Mouse (Mus musculus): ENCODE results near the gene Gm20696.
A peak's percentile ranks its signal among the peaks of the same experiment; 100 is the strongest.

Gm20696 gene

DNA sequence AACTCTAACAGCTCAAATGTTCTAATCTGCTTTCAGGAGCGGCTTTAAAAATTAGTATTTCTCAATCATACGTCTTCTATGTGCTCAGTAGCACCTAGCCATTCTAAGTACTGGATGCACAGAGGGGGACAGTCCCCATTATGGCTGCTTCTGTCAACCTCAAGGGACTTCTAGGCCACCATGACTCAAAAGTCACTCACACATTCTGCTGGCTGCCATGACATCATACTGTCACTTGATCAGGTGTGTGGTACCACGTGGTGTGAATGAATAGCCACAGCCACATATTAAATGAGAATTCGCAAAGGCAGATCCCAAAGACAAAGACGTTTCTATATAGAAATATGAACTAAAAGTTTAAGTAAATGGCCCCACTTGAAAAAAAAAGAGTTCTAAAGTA lies 391.9 kb downstream of the Gm20696 start:
- DNase-seq = no peak

DNA sequence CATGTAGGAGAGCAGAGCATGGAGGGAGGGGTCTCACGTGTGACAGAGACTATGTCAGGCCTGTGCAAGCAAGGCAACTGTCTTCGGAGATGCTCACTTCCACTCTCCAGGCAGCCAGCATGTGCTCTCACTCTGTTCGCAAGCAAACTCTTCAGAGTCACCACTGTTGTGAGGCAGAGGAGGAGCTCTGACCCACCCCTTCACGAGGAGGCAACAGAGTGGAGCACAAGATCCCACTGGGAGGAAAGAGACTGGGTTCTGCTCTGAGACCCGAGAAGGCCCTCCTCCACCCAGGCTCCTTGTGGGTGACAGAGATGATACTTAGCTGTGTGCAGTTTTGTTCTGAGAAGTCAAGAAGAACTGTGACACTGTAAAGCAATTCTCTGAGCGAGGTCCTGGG lies 392.4 kb downstream of the Gm20696 start:
- no peak for DNase-seq

DNA sequence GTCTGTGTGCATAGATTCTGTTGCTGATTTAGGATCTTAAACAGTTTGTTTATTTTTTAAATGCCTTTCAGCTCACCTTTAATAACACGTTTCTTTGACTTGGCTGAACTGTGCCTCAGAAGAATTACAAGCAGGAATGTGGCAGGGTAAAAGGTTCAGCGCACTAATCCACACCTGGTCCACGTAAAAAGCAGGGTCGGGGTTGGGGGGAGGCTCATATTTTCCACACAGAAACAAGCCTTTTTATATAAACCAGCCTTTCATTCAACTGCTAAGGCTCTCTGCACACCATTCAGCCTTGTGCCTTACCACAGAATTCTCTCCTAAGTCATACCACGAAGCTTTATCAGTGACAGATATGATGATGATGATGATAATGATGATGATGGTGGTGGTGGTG lies 393.4 kb downstream of the Gm20696 start:
- DNase-seq = no peak

GRCm38 (mm10) chr6:99272174-99272573 lies 394.4 kb downstream of the Gm20696 start:
- DNase-seq = no peak

DNA sequence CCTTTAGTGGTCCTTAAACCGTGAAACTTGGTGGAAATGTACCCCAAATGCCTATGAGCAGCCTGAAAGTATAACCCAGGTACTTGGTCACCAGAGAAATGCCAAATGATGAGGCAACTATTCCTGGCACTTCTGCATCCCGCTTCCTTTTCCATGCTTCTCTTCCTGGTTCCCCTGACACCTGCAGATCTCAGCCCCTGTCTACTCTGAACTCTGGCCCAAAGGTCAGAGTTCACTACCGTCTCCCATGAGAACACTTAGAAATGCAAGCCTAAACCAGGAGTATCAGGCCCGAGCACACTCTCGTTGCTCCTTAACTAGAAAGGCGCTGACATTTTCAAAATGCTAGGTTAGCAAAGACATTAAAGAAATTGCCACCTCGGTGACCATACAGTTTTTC lies 394.9 kb downstream of the Gm20696 start:
- DNase-seq = no peak

- no peak for DNase-seq
Measured at GRCm38 (mm10) chr6:99269921-99270320, 396.7 kb downstream of the Gm20696 start.

DNA sequence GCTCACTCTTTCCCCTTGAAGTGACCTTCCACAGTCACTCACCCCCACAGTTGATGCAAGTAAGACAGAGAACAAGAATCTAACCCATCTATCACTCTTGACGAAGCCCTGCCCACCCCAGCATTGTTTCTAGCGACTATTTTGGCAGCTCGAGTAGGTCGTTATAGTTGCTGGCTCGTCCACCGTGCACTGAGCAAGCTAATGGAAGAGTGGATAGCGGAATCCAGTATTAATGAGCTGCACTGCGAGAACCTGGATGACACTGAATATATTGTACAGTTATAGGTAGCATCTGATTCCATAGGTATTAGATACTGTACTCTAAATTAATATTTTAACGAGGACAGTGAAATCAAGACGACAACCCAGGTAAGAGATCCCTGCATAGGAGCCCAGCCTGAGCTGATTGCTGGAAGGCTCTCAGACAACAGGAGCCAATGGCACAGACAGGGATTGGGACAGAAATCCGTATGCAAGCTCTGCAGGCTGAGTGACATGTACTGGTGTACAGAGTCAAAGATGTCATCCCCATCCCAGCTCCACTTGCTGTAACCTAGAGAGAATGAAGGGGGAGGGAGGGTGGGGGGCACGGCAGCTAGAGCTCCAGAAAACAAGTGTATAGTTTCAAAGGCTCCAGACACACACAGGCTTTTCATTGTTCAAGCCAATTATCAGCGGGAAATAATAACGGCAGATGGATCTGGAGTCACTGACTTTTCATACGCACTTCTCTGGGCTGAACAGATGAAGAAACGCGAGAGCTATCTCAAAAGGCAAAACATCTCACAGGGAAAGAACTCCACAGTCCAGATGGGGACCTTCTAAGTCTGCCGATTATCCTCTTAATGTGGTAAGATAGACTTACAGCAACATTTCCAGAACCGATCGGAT lies 398.2 kb downstream of the Gm20696 start:
- peak; percentile 17 for DNase-seq

GRCm38 (mm10) chr6:99265945-99266656 lies 400.5 kb downstream of the Gm20696 start:
- DNase-seq = no peak

DNA sequence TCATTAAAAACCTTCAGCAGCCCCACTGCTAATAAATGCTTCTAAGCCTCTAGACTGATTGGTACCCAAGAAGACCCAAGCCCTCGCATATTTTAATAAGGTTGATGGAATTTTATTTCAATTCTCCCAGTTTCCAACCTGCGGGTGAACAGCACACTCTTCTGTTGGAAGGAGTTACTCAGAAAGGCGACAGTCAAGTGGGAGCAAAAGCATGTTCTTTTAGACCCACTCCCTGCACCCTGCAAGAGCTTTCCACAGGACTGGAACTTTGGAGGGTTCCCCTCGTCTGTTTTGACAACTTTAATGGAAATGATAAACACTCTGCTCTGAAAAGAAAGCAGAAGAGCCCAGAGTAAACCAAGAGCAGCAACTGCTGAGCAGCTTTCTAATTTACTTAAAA lies 401.4 kb downstream of the Gm20696 start:
- no peak for DNase-seq

GRCm38 (mm10) chr6:99264192-99265093 lies 402.2 kb downstream of the Gm20696 start:
- no peak for DNase-seq

DNA sequence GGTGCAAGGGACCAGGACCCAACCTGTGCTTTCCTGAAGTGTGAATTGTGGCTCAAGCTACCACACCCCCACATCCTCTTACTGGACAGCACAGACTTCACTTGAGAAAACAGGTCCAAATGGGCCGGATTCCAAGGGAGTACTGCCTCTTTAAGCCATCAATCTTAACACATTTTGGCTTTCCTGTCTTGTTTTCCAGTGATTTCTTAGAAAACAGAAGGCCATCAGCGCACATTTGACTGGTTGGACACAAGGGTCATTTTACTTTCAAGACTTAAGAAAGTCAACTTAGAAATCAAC lies 402.8 kb downstream of the Gm20696 start:
- DNase-seq = no peak

DNA sequence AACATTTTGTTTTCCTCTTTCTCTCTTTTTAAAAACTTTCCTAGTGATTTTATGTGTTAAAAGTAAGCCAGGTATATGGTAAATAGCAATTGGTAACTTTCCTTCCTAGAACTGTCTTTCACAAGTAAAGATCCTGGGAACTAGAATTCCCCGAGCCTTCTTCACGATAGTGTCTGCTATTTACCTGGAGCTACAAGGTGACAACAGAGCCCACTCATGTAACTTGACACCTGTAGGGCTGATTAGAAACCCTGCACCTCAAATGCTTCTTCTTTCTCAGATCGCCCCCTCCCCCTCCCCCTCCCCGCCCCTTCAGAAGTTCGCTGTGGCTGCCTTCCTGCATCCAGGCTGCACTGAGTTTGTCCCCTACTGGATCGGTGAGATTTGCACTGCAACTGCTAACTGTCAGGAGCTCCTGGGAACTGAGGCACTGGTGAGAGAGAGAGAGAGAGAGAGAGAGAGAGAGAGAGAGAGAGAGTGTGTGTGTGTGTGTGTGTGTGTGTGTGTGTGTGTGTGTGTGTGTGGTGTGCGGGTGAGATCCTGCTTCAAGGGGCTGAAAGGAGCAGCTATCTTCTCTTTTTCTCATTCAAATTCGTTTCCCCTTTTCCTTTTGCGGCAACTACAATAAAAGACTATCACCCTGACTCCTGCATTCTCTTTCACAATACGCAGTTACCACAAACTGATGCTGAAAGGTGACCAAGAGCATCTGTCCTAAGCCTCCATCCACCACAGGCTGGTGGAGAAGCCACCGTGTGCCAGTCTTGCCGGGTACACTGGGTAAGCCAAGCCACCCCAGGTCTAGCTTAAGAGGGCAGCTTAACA lies 403.3 kb downstream of the Gm20696 start:
- DNase-seq = no peak

GRCm38 (mm10) chr6:99261737-99262130 lies 404.9 kb downstream of the Gm20696 start:
- DNase-seq = no peak

GRCm38 (mm10) chr6:99260941-99261736 lies 405.5 kb downstream of the Gm20696 start:
- no peak for DNase-seq

DNA sequence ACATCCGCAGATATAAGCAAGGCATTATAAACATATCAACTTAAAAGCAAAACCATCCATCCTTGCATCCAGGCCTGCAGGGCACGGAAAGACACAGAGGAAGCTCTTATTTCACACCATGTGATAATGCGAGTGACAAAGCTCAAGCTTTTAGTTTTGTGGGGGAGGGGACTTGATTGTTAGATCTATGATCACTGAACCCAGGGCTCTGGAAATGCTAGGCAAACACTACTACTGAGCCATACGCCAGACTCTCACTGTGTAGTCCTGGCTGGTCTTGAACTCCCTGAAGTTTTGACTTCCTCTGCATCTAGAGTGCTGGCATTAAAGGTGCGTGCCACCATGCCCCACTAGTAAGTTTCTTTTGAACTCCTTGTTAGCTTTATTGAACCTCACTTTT lies 408.3 kb downstream of the Gm20696 start:
- no peak for DNase-seq

- DNase-seq = no peak
Measured at GRCm38 (mm10) chr6:99257676-99258075, 408.9 kb downstream of the Gm20696 start.

DNA sequence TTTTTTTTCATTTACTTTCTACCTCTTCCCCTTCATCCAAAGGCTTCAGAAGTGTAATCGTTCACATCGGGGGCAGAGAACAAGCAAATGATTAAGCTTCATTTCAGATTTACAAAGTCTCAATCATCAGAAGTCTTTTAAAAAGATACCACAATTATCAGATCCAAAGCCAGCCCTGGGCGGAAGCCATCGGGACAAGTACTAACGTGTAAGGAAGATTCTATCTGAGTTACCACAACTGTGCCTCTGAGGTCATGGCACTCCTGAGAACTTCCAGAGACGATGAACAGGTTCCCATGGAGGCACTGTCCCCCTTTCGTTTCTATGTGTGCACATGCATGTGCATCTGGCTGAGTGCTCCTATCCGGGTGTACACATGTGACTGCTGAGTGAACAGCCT lies 413.3 kb downstream of the Gm20696 start:
- no peak for DNase-seq

GRCm38 (mm10) chr6:99252816-99253215 lies 413.8 kb downstream of the Gm20696 start:
- no peak for DNase-seq

GRCm38 (mm10) chr6:99251924-99252323 lies 414.7 kb downstream of the Gm20696 start:
- no peak for DNase-seq

DNA sequence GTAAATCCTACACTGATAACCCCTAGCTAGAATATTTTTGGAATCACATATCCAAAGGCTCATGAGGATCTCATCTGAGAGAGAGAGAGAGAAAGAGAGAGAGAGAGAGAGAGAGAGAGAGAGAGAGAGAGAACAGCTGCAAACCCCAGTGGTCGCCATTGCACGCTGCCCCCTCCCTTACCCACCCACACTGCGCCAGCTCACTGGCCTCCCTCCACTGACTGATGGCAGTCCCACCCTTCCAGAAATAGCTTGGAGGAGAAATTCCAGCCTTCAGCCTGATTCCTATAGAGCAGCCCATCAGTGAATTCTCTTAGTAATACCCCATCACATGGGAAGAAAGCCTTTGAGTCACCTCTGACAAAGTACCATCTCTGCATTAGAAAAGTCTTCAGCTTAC lies 415.4 kb downstream of the Gm20696 start:
- DNase-seq = no peak

GRCm38 (mm10) chr6:99249496-99250030 lies 417.0 kb downstream of the Gm20696 start:
- no peak for DNase-seq
